Mouse (Mus musculus): Measurements from ENCODE around the gene Lamp1.
"Not testable (repeated sequence)": the region's sequence is repeated elsewhere in the genome, so short reads cannot be mapped to it uniquely, and the experiment has no call there.

The Lamp1 gene

DNA sequence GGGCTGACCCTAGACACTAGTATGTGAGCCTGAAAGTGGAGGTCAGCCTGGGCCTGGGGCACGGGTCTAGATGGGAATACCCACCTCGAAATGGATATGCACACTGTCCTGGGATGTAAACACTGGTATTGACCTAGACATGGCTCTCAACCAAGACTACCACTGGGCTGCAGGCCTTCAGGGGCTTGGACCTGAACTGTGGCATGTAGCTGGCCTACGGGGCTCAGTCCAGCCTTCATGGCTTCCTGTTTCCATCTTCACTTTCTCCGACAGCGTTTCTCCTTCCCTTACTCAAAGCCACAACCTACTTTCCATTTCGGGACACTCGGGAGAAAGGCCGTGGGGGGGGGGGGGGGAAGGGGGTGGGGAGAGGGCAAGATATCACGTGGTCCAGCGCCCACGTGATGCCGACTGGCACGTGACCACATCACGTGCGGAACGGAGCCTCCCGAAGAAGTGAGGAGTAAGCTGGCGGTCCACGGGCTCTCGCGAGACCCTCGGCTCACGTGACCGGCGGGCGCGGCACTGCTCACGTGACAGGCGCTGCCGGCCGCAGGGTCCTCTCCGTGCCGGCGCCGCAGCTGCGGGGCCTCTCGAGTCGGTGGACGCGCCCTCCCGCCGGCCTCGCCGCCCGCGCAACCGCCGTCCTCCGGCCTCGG, at the start of gene Lamp1:
Lamp1 (plus strand) TSS at position 444 of the 659 bp plus-strand sequence.
- CTCF ChIA-PET = no interaction called here

DNA sequence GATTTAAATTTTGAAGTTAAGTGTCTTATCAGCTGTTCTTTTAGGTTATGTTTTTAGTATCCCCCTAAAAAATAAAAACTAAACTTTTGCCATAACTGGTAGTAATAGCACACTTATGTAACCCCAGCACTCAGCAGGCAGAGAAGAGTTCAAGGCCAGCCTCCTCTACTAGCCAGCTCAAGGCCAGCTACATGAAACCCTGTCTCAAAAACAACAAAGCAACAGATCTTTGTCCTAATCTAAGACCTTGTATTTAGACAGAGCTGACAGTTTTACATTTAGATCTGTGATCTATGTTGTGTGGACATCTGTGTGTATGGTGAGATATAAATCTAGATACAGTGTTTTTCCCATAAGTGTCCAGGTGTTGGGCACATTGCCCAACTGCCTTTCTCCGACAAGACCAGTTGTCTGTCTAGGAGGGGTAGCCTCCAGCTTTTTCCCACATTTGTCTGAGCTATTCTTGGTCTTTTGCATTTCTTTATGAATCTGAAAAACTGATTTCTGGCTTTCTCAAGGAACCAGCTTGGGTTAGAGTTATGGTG, 49.5 kb upstream of the Lamp1 start:
- CTCF ChIA-PET = no interaction called here

DNA sequence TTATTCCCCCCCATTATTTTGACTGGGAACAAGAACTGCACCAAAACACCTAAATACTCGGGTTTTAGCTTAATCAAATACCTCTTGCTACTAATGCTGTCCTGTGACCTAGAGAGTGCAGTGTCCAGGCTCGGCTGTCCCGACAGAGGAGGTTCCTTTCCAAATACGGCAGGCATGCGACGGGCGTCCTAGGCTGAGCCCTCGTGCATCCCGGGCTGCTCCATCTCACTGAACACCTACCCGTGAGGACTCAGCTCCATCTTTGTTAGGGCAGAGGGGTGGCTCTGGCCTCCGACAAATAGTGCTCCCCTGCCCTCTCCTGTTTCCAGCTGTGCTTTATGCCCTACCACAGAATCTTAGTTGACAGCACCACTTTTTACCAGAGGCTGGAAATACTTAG, 47.0 kb upstream of the Lamp1 start:
- CTCF ChIA-PET = no interaction called here

GRCm38 (mm10) chr8:13113232-13113631, 45.7 kb upstream of the Lamp1 start:
- CTCF ChIA-PET = no interaction called here

GRCm38 (mm10) chr8:13117096-13117495, 41.9 kb upstream of the Lamp1 start:
- CTCF ChIA-PET = no interaction called here

DNA sequence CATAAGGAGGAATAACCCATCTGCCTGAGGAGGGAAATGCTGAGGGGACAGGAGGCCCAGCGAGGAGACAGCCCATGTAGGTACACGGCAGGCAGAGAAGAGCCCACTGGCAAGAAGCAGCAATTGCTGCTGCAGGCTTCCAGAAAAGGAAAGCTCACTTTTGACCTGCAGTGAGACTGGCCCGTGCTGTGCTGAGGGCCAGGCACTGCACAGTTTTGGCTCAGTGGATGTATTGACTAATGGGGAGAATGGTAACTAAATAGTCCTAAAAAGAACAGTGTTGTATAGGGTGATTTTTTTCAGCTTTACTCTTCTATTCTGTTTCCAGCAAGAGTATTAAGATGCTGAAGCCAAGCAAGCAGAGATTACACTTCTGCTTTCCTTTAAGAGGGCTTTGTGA, 40.4 kb upstream of the Lamp1 start:
- CTCF ChIA-PET = no interaction called here

GRCm38 (mm10) chr8:13120882-13121665, 37.9 kb upstream of the Lamp1 start:
- CTCF ChIA-PET = no interaction called here

DNA sequence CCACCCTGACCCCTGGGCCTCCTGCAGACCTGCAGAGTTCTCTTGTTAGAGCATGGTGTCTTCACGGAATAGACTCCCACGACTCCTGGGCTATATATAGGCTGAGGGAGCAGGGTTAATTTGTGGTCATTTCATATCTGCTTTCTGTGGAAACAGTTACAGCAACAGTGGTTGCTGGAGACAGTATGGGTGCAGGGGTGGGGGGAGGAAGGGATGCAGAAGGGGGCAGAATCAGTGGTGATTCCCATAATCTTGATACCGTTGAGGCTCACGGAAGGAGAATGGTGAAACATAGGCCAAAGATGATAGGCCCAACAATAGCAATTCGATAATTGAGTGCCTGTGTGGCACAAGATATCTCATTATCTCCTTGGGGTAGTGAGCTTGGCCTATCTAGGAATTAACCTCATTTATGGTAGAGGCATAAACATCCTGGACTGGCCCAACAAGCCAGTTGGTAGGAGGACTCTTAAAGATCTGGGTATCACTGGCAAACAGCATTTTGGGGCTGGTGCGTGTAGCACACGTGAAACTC, 36.0 kb upstream of the Lamp1 start:
- CTCF ChIA-PET = no interaction called here

DNA sequence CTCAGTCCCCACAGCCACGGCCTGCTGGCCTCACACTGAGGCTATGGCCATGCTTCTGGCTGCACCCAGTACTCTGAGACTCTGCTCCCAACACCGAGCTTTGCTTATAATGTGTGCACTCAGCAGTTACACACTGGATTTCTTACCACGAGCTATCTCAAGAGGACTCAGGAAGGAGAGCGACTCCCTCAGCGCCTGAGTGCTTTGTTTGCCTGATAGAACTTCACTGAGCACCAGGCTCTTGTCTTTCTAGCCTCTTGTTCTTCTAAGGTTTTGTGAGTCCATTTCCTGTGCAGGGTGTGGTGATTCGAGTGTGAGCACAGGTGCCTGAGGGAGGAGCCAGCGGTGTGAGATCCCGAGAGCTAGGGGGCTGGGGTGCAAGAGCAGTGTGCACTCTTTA, 34.1 kb upstream of the Lamp1 start:
- CTCF ChIA-PET = no interaction called here

DNA sequence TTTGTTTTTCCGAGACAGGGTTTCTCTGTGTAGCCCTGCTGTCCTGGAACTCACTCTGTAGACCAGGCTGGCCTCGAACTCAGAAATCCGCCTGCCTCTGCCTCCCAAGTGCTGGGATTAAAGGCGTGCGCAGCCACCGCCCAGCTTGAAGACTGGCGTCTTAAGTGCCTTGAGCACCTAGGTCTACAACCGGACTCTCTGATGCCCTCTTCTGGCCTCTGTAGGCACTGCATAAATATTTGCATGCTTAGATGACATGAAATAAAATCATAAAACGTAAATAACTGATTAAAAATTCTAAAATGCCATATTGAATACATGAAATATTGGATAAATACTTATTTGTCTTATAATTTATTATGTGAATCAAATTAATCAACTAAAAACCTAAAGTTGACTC, 26.7 kb upstream of the Lamp1 start:
- CTCF ChIA-PET = not testable (repeated sequence)

GRCm38 (mm10) chr8:13139641-13140182, 19.2 kb upstream of the Lamp1 start:
- CTCF ChIA-PET = no interaction called here

- CTCF ChIA-PET = no interaction called here
Observed at GRCm38 (mm10) chr8:13141681-13142080, 17.3 kb upstream of the Lamp1 start.

DNA sequence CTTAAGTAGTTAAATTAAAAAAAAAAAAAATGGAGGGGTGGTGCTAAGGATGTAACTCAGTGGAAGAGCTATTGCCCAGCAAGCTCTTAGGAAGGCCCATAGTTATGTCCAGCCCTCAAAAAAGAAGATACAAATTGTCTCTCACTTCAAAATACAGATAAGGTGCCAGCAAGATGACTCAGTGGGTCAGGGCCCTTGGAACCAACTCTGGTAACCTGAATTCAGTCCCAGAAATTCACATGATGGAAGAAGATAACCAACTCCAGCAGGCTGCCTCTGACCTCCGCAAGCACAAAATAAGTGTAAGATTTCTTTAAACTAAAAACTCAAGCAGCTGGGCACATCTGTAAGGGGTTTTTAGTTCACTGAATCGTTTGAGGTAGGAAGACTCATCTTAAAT, 10.5 kb upstream of the Lamp1 start:
- CTCF ChIA-PET = no interaction called here

DNA sequence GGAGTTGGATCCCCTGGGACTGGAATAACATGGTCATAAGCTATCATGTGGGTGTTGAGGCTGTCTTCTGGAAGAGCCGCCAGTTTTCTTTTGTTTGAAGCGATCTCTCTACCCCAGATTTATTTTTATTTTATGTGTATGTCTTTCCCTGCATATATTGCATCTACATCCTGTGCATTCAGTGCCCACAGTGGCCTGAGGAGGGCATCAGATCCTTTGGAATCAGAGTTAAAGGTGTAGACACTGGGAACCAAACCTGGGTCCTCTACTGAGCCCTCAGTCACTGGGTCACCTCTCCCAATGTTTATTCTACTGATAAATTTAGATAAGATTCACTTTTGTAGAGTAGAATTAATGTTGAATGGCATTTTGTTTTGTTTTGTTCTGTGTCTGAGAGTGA, 9.7 kb upstream of the Lamp1 start:
- CTCF ChIA-PET = no interaction called here

- CTCF ChIA-PET = no interaction called here
Observed at GRCm38 (mm10) chr8:13149866-13150265, 9.1 kb upstream of the Lamp1 start.

- CTCF ChIA-PET = no interaction called here
Observed at GRCm38 (mm10) chr8:13150929-13151328, 8.0 kb upstream of the Lamp1 start.

DNA sequence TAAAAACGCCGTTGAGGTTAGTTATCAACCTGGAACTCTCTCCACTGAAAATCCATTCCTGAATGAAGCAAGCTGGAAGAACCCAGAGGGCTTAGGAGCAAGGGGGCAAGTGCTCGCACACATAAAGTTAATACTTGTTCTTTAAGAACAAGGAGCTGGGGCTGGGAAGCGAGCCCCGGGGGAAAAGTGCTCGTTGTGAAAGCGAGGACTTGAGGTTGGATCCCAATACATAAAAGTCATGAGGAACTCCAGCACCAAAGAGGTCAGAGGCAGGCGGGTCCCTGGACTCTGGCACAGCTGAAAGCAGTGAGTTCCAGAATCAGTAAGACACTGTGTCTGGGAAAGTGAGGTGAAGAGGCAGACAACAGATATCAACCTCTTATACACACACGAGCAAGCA, 4.9 kb upstream of the Lamp1 start:
- CTCF ChIA-PET = no interaction called here

DNA sequence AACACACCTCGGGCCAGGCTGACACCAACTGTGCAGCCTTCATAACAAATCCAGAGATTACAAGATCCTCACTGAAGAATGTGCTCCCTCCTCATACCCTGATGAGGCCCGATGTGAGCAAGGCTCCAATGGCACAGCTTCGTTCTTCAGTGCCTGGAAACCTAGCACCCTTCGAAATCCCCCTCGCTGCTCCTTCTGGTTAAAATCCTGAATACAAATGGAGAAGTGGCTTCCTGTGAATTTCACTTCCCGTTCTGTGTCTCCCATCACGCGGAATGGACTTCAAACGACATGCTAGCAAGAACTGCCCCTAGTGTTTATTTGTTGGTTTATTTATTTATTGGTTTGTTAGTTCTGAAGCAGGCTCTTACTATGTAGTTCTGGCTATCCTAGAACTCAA, 3.6 kb upstream of the Lamp1 start:
- CTCF ChIA-PET = no interaction called here

- CTCF ChIA-PET = no interaction called here
Observed at GRCm38 (mm10) chr8:13156327-13157097, 2.4 kb upstream of the Lamp1 start.

GRCm38 (mm10) chr8:13159377-13159881, 468 bp downstream of the Lamp1 start:
- CTCF ChIA-PET = no interaction called here

DNA sequence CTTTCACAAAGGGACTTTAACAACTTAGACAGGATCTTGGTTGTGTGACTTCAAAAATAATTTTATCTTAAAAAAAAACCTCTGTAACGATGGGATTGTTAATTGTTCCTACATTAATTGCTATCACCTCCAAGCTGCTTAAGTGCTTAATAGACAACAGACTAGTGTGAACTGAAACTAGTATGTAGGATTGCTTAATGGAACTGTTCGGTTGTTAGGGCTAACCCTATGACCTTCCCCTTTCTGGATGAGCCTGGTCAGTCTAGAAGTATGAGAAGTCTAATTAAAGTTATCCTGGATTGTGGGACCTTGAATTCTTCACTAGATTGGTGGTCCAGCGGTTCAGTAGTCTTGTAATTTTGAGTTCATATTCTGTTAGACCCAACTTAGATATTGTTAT, 1.7 kb downstream of the Lamp1 start:
- CTCF ChIA-PET = no interaction called here

DNA sequence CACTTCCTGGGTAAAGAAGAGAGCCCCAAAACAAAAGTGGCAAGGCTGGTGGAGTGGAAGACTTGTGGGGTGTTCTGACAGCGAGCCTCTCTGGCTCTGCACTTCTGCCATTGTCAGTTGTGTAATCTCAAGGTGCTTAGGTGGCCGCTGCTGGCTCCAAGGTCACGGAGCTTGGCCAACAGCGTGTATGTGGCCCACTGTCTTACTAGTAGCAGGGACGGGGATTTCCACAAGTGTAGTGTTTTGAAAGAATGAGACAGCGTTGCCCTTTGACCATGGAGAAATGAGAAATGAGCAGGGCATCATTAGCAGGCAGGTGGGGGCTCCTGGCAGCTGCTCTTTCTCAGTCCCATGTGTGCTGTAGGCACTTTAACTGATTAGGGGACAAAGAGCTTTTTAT, 3.1 kb downstream of the Lamp1 start:
- CTCF ChIA-PET = no interaction called here

All from spleen, embryonic (tissue).